Comparison of ENCODE assay signal across 23 mouse cellular contexts in the genomic region with DNA sequence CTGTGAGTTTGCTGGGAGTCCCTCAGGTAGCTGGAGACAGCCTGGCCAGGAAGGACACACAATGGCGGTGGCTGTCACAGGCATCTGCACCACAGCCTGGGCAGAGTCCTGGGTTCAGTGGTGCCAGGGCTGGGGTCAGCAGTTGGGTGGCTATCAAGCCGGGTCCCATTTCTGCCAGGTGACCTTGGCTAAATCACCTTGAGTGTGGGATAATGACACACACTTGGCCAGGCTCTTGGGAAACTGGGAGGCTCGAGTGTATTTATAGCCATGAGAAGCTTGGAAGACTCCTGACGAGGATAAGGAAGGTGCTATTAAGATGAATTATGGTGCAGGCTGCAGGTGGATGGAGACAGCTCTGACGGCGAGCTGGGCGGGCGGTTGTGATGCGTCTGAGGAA. TPM values are rescaled to one million over a fixed set of nuclear protein-coding genes. Genes with fewer than 3 reads are reported as not detected.
"Had no signal": no experiment of that assay in that cellular context is flagged by ENCODE, and none has a peak within 500 bp of the region (broad histone marks: within the 10 kb centered on the region; RNA-seq: fewer than 3 reads in every experiment).

No protein-coding gene starts in this region.

- H3K27ac ChIP-seq: kidney, postnatal 0 days; left cerebral cortex, adult 2 months; liver, embryonic 13.5 days; neural tube, embryonic 13.5 days; stomach, postnatal 0 days had no signal

- H3K4me3 ChIP-seq: left cerebral cortex, adult 2 months; liver, embryonic 13.5 days; neural tube, embryonic 13.5 days had no signal

- ATAC-seq: lung, postnatal 0 days had no signal

- H3K4me1 ChIP-seq: neural tube, embryonic 13.5 days had no signal

- H3K36me3 ChIP-seq: liver, embryonic 13.5 days; neural tube, embryonic 13.5 days had no signal

- DNase-seq: kidney, adult 2 months; kidney, postnatal 25 days; layer of hippocampus, postnatal 36 days; liver, embryonic 13.5 days; lung, embryonic 14.5 days; lung, postnatal 36 days; midbrain, embryonic 14.5 days; thymus, postnatal 25 days had no signal

- H3K4me2 ChIP-seq: liver, embryonic 13.5 days; lung, embryonic 14.5 days; midbrain, embryonic 11.5 days; neural tube, embryonic 13.5 days had no signal

- H3K9ac ChIP-seq: liver, embryonic 13.5 days; lung, embryonic 14.5 days; neural tube, embryonic 13.5 days had no signal

- H3K9me3 ChIP-seq: liver, embryonic 13.5 days; neural tube, embryonic 13.5 days had no signal

- H3K27me3 ChIP-seq: neural tube, embryonic 13.5 days had no signal

RNA-seq across cellular contexts. Expression of gene Padi3, which starts 5.8 kb away (rescaled TPM):
- total RNA-seq: layer of hippocampus, adult 8-10 months; layer of hippocampus, postnatal 36 days; left cerebral cortex, adult 2 months; left cerebral cortex, postnatal 10 days; left cerebral cortex, postnatal 36 days; liver, adult 2 months; midbrain, postnatal 0 days; neutrophil, adult 5-6 weeks had no signal
- polyA plus RNA-seq: liver, adult 2 months; midbrain, embryonic 11.5 days; midbrain, embryonic 14.5 days; midbrain, postnatal 0 days; neural tube, embryonic 13.5 days; stomach, embryonic 14.5 days had no signal

RNA-seq across cellular contexts. Expression of gene Padi4, which starts 30.6 kb away (rescaled TPM):
- total RNA-seq: layer of hippocampus, postnatal 10 days; layer of hippocampus, postnatal 36 days; left cerebral cortex, postnatal 10 days; left cerebral cortex, postnatal 36 days; midbrain, postnatal 0 days had no signal

RNA-seq across cellular contexts. Expression of gene Padi1, which starts 41.0 kb away (rescaled TPM):
- total RNA-seq: layer of hippocampus, postnatal 10 days; layer of hippocampus, postnatal 36 days; left cerebral cortex, postnatal 36 days; liver, adult 2 months had no signal
- polyA plus RNA-seq: liver, adult 2 months; liver, embryonic 16.5 days; midbrain, postnatal 0 days had no signal
